In genomic region chr3:107480660-107481059, GRCm38 (mm10) we compare ENCODE assay signal across 16 mouse cellular contexts. TPM values are rescaled to one million over a fixed set of nuclear protein-coding genes. Genes with fewer than 3 reads are reported as not detected.
DNase-seq lines count a peak whose midpoint lies in the region; ATAC-seq and TF ChIP-seq lines count a peak whose summit lies in the region.
"Had no signal": no experiment of that assay in that cellular context is flagged by ENCODE, and none has a peak within 500 bp of the region (broad histone marks: within the 10 kb centered on the region; RNA-seq: fewer than 3 reads in every experiment).

No protein-coding gene starts in this region.

- TF ChIP-seq POLR2A in bone marrow macrophage, adult 2 months (IDR thresholded peaks at IDR 0.05; ENCODE audit: borderline replicate concordance, low read depth, low read length): no peak

- H3K36me3 ChIP-seq in forebrain, postnatal 0 days (ENCODE audit: insufficient read depth): no peaks in the 10 kb centered on the region; the same call in 1 of the 2 replicates
- no peaks in the 10 kb centered on the region for H3K36me3 ChIP-seq in forebrain, embryonic 10.5 days (replicated peaks)
- H3K36me3 ChIP-seq in lung, postnatal 0 days (ENCODE audit: insufficient read depth, low read length): no peaks in the 10 kb centered on the region
- H3K36me3 ChIP-seq: hindbrain, embryonic 13.5 days; liver, embryonic 15.5 days had no signal

- ATAC-seq in forebrain, postnatal 0 days: no peak
- no peak for ATAC-seq in lung, postnatal 0 days

- H3K4me3 ChIP-seq in forebrain, postnatal 0 days (ENCODE audit: low read depth, low read length): no peak overlapping the region
- no peak overlapping the region for H3K4me3 ChIP-seq in forebrain, embryonic 10.5 days
- no peak overlapping the region for H3K4me3 ChIP-seq in lung, postnatal 0 days (ENCODE audit: low read depth, low read length)
- no peak overlapping the region for H3K4me3 ChIP-seq in bone marrow macrophage, adult 2 months (ENCODE audit: insufficient read depth, low read length)
- H3K4me3 ChIP-seq: hindbrain, embryonic 13.5 days; liver, embryonic 15.5 days had no signal

- no peak for TF ChIP-seq EP300 in lung, postnatal 0 days (IDR thresholded peaks at IDR 0.05)

- H3K9ac ChIP-seq in forebrain, postnatal 0 days: no peak overlapping the region
- no peak overlapping the region for H3K9ac ChIP-seq in lung, postnatal 0 days (replicated peaks; ENCODE audit: low read depth)
- H3K9ac ChIP-seq: hindbrain, embryonic 13.5 days; liver, embryonic 15.5 days had no signal

- intact Hi-C loops in heart, postnatal 25 days (cut with DNase I): loop anchor here (5.0 kb wide), 1 partner anchor 72 kb away; no protein-coding TSS in a partner anchor

- no peak for TF ChIP-seq CTCF in forebrain, postnatal 0 days (IDR thresholded peaks at IDR 0.05; ENCODE audit: low read depth)
- TF ChIP-seq CTCF in lung, postnatal 0 days (IDR thresholded peaks at IDR 0.05): no peak
- TF ChIP-seq CTCF in bone marrow macrophage, adult 2 months (IDR thresholded peaks at IDR 0.05; ENCODE audit: low read depth, low read length): peak; percentile 4; the same call in 1 of the 2 replicates

- WGBS in forebrain, postnatal 0 days: 55% methylated on average over 3 of the region's 3 CpGs
- WGBS in forebrain, embryonic 10.5 days: 58% methylated on average over 3 of the region's 3 CpGs
- 51% methylated on average over 3 of the region's 3 CpGs for WGBS in lung, postnatal 0 days

- no peaks in the 10 kb centered on the region for H3K9me3 ChIP-seq in forebrain, postnatal 0 days (ENCODE audit: low read length)
- H3K9me3 ChIP-seq in forebrain, embryonic 10.5 days: no peaks in the 10 kb centered on the region
- H3K9me3 ChIP-seq in lung, postnatal 0 days (ENCODE audit: low read length): no peaks in the 10 kb centered on the region
- H3K9me3 ChIP-seq: hindbrain, embryonic 13.5 days; liver, embryonic 15.5 days had no signal

- H3K4me2 ChIP-seq in forebrain, postnatal 0 days (ENCODE audit: low read depth): no peak overlapping the region
- no peak overlapping the region for H3K4me2 ChIP-seq in lung, postnatal 0 days (replicated peaks; ENCODE audit: low read depth, low read length)
- H3K4me2 ChIP-seq: hindbrain, embryonic 13.5 days; liver, embryonic 15.5 days had no signal

- H3K27ac ChIP-seq in forebrain, postnatal 0 days (ENCODE audit: low read depth, low read length): no peak overlapping the region
- no peak overlapping the region for H3K27ac ChIP-seq in forebrain, embryonic 10.5 days
- H3K27ac ChIP-seq in lung, postnatal 0 days (ENCODE audit: low read length): no peak overlapping the region
- H3K27ac ChIP-seq in bone marrow macrophage, adult 2 months (ENCODE audit: insufficient read depth, low read depth, low read length): peak overlapping the region; percentile 18
- H3K27ac ChIP-seq: hindbrain, embryonic 13.5 days; liver, embryonic 15.5 days had no signal

- peak; percentile 41 for DNase-seq in forebrain, postnatal 0 days
- no peak for DNase-seq in forebrain, embryonic 10.5 days (ENCODE audit: extremely low spot score, low spot score)
- peak; percentile 7 for DNase-seq in lung, postnatal 0 days (ENCODE audit: low spot score)
- DNase-seq in lung, postnatal 4 days: no peak
- DNase-seq in retina, postnatal 1 day: peak; percentile 61
- no peak for DNase-seq in heart, postnatal 25 days (ENCODE audit: low spot score)
- DNase-seq: adrenal gland, postnatal 10 days; cerebellum, adult 9-10 months; heart, adult 11 months; kidney, adult 8-10 months; kidney, postnatal 4 days; lung, postnatal 36 days; thymus, postnatal 4 days had no signal

- H3K4me1 ChIP-seq in forebrain, postnatal 0 days (ENCODE audit: insufficient read depth): peaks cover 2% of the 10 kb centered on the region; the same call in 1 of the 2 replicates
- H3K4me1 ChIP-seq in forebrain, embryonic 10.5 days: no peaks in the 10 kb centered on the region; the same call in 1 of the 2 replicates
- no peaks in the 10 kb centered on the region for H3K4me1 ChIP-seq in lung, postnatal 0 days (ENCODE audit: insufficient read depth, low read depth, low read length)
- H3K4me1 ChIP-seq in bone marrow macrophage, adult 2 months (ENCODE audit: control insufficient read depth, insufficient read depth, low read length): peaks cover 20% of the 10 kb centered on the region
- H3K4me1 ChIP-seq: liver, embryonic 15.5 days had no signal

- no peaks in the 10 kb centered on the region for H3K27me3 ChIP-seq in forebrain, postnatal 0 days (ENCODE audit: insufficient read depth, low read length)
- H3K27me3 ChIP-seq in forebrain, embryonic 10.5 days (ENCODE audit: poor library complexity, severe bottlenecking): no peaks in the 10 kb centered on the region
- H3K27me3 ChIP-seq in lung, postnatal 0 days (replicated peaks; ENCODE audit: insufficient read depth, low read length): no peaks in the 10 kb centered on the region
- H3K27me3 ChIP-seq: hindbrain, embryonic 13.5 days had no signal

RNA-seq across cellular contexts. Expression of gene Kcnc4, which starts 21.3 kb away (rescaled TPM):
- 10.7 and 15.4 TPM in 2 replicates for total RNA-seq in forebrain, postnatal 0 days (2014; rRNA removed)
- 4.2 and 6.6 TPM in 2 replicates for polyA plus RNA-seq in forebrain, postnatal 0 days (2015; fragmentation: Nextera tagmentation; extraction: Ambion mirVana)
- polyA plus RNA-seq in forebrain, embryonic 10.5 days (2016; fragmentation: Nextera tagmentation; extraction: Ambion mirVana): not detected in 2 replicates
- polyA plus RNA-seq in lung, postnatal 0 days (2015; fragmentation: Nextera tagmentation; extraction: Ambion mirVana): 0.02 TPM in 1 of 2 replicates, not detected in the other
- polyA plus RNA-seq in bone marrow macrophage, adult 2 months (2012; ENCODE audit: insufficient read depth, insufficient read length, missing spikeins): not detected in 2 replicates
- total RNA-seq in heart, postnatal 25 days (2021): under 1 TPM; 0.06 to 0.16 TPM
- polyA plus RNA-seq: liver, embryonic 15.5 days had no signal

RNA-seq across cellular contexts. Expression of gene Slc6a17, which starts 37.2 kb away (rescaled TPM):
- 61.2 and 68.9 TPM in 2 replicates for total RNA-seq in forebrain, postnatal 0 days (2014; rRNA removed)
- 20.3 and 22.7 TPM in 2 replicates for polyA plus RNA-seq in forebrain, postnatal 0 days (2015; fragmentation: Nextera tagmentation; extraction: Ambion mirVana)
- 2.4 and 3.7 TPM in 2 replicates for polyA plus RNA-seq in forebrain, embryonic 10.5 days (2016; fragmentation: Nextera tagmentation; extraction: Ambion mirVana)
- 0.38 and 0.84 TPM in 2 replicates for polyA plus RNA-seq in lung, postnatal 0 days (2015; fragmentation: Nextera tagmentation; extraction: Ambion mirVana)
- not detected in 2 replicates for polyA plus RNA-seq in bone marrow macrophage, adult 2 months (2012; ENCODE audit: insufficient read depth, insufficient read length, missing spikeins)
- total RNA-seq in heart, postnatal 25 days (2021): 1 to 10 TPM; 1.5 to 2.4 TPM

Comparison
In these comparisons a context has a peak if more than half of its experiments do, and no peak if none do; other contexts are left out.
1. DNase-seq: peak in forebrain, postnatal 0 days (single experiment), lung, postnatal 0 days (single experiment) and retina, postnatal 1 day (single experiment); none in forebrain, embryonic 10.5 days (single experiment), lung, postnatal 4 days (0 of 2) and heart, postnatal 25 days (single experiment).